Mouse (Mus musculus) neural tube, embryonic 11.5 days (tissue): ENCODE data around the gene Mgat4e. TPM values are rescaled to one million over a fixed set of nuclear protein-coding genes. Genes with fewer than 3 reads are reported as not detected.

Experiments used
- ATAC-seq: fragments of 200-750 bp; cut with Nextera tagmentation; 2 replicates; pipeline ENCODE4 v1.8.0; 2017; ENCODE audit warnings: moderate number of reproducible peaks, mild to moderate bottlenecking, moderate TSS enrichment, moderate library complexity; ENCODE audit not compliant: insufficient read depth, low FRiP score, low TSS enrichment
- DNase-seq: peaks from one replicate; pipeline ENCODE4 v3.0.0-alpha.2; 2015; ENCODE audit warnings: low spot score
- H3K27ac ChIP-seq: fragments of 300-500 bp; sonication (generic); 2 replicates; pipeline ENCODE4 v1.5.1; 2014; ENCODE audit warnings: low read depth, mild to moderate bottlenecking, low read length
- H3K27me3 ChIP-seq: fragments of 300-500 bp; sonication (generic); 2 replicates; pipeline ENCODE4 v1.6.1; 2014; ENCODE audit warnings: mild to moderate bottlenecking, low read length, mixed read lengths; ENCODE audit not compliant: control insufficient read depth, insufficient read depth
- H3K36me3 ChIP-seq: fragments of 300-500 bp; sonication (generic); 2 replicates; pipeline ENCODE4 v1.6.1; 2014; ENCODE audit warnings: mild to moderate bottlenecking, low read length, moderate library complexity, mixed read lengths; ENCODE audit not compliant: control insufficient read depth, insufficient read depth
- H3K4me1 ChIP-seq: fragments of 300-500 bp; sonication (generic); 2 replicates; pipeline ENCODE4 v1.6.1; 2014; ENCODE audit warnings: low read length, mixed read lengths; ENCODE audit not compliant: control insufficient read depth, insufficient read depth
- H3K4me2 ChIP-seq: fragments of 300-500 bp; sonication (generic); 2 replicates; pipeline ENCODE4 v1.6.1; 2014; ENCODE audit warnings: low read depth, mild to moderate bottlenecking, moderate library complexity
- H3K4me3 ChIP-seq: fragments of 300-500 bp; sonication (generic); 2 replicates; pipeline ENCODE4 v1.5.1; 2014; ENCODE audit warnings: low read depth, low read length
- H3K9ac ChIP-seq: fragments of 300-500 bp; sonication (generic); 2 replicates; pipeline ENCODE4 v1.6.1; 2014; ENCODE audit warnings: mild to moderate bottlenecking, low read length
- H3K9me3 ChIP-seq: fragments of 300-500 bp; sonication (generic); 2 replicates; pipeline ENCODE4 v1.6.1; 2016; ENCODE audit warnings: low read length; ENCODE audit not compliant: control insufficient read depth
- WGBS: fragments of 180-500 bp; shearing (Covaris S2); extraction: QIAGEN DNeasy Blood & Tissue Kit; methylation state at CpG from one replicate; pipeline ENCODE4 v1.1.7; 2014; 5-methylcytosine and 5-hydroxymethylcytosine counted together
- polyA plus RNA-seq: library from polyadenylated mRNA; unstranded; fragments of >200 nt; fragmentation: Nextera tagmentation; extraction: Ambion mirVana; gene quantifications from 2 replicates; pipeline ENCODE4 v1.2.1, GENCODE M21; 2014

Mgat4e gene
- not detected in 2 replicates for polyA plus RNA-seq

- no peak within 1 kb of the TSS for H3K27ac ChIP-seq
- no peak within 1 kb of the TSS for H3K4me2 ChIP-seq
- no peak for ATAC-seq
- H3K27me3 ChIP-seq: no peaks in the 10 kb centered on the region
- no peaks in the 10 kb centered on the region; the same call in 1 of the 2 replicates for H3K9me3 ChIP-seq
- H3K4me1 ChIP-seq: no peaks in the 10 kb centered on the region
- H3K4me3 ChIP-seq: no peak within 1 kb of the TSS
- DNase-seq: no peak
- no peak within 1 kb of the TSS for H3K9ac ChIP-seq
- WGBS: 49% methylated on average over 7 of the region's 7 CpGs
- no peaks in the 10 kb centered on the region for H3K36me3 ChIP-seq
Observed at GRCm38 (mm10) chr1:134549632-134550132, at the start of gene Mgat4e. TSS of gene Mgat4e (minus strand) at chr1:134549682.

- 92% methylated on average over 9 of the region's 9 CpGs for WGBS
- no peaks in the 10 kb centered on the region for H3K27me3 ChIP-seq
- H3K36me3 ChIP-seq: peaks cover 12% of the 10 kb centered on the region
- DNase-seq: no peak
- H3K4me1 ChIP-seq: no peaks in the 10 kb centered on the region
- no peak overlapping the region for H3K4me3 ChIP-seq
- H3K27ac ChIP-seq: no peak overlapping the region
- no peak for ATAC-seq
- no peaks in the 10 kb centered on the region for H3K9me3 ChIP-seq
- no peak overlapping the region for H3K4me2 ChIP-seq
- no peak overlapping the region for H3K9ac ChIP-seq
Observed at GRCm38 (mm10) chr1:134597339-134598054, 48.0 kb upstream of the Mgat4e start.

- Histone ChIP-seq H3K4me1 (no peaks in the 10 kb centered on the region), H3K27ac (no peak overlapping the region), H3K9me3 (no peaks in the 10 kb centered on the region), H3K27me3 (no peaks in the 10 kb centered on the region), H3K4me3 (no peak overlapping the region), H3K4me2 (no peak overlapping the region), H3K36me3 (peaks cover 9% of the 10 kb centered on the region; the same call in 1 of the 2 replicates), H3K9ac (no peak overlapping the region)
- no peak for DNase-seq
- WGBS: 89% methylated on average over 2 of the region's 2 CpGs
- no peak for ATAC-seq
Observed at GRCm38 (mm10) chr1:134591773-134592172, 42.3 kb upstream of the Mgat4e start.

DNA sequence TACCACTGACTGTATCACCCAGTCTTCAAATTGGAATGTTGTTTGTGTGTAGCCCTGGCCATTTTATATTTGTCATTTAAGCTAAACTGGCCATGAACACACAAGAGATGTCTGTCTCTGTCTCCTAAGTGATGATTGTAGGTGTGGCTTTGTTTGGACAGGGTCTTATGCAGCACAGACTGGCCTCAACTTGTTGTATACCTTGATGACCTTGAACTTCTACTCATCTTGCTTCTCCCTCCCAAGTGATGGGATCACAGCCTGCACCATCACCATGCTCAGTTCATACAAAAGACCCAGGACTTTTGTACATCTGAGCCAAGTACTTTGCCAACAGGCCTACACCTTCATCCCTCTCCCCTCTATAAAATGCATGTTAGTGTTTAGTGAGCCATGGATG is 40.2 kb upstream of the Mgat4e start:
- Histone ChIP-seq H3K27ac (no peak overlapping the region), H3K27me3 (no peaks in the 10 kb centered on the region), H3K4me2 (no peak overlapping the region), H3K9ac (no peak overlapping the region), H3K4me3 (no peak overlapping the region), H3K4me1 (no peaks in the 10 kb centered on the region), H3K36me3 (peaks cover 9% of the 10 kb centered on the region), H3K9me3 (no peaks in the 10 kb centered on the region)
- DNase-seq (no peak), ATAC-seq (no peak)

DNA sequence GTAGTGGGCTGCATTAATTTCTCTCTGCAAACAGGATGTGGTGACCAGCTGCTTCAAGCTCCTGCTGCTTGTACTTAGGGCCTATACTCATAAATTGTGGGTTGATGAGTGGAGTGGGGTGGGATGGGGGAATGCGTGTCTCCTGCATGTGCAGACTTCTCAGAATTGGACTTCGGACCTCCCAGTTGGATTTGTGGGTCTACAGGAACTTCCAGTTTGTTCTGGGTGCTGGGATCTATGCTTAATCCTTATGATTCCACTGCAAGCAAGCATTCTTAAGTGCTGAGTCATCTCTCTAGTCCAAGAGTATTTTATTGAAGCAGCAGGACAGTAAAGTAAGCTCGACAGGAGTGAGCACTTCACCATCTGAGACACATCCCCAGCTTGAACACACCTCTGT is 34.1 kb upstream of the Mgat4e start:
- H3K4me2 ChIP-seq: no peak overlapping the region
- H3K27me3 ChIP-seq: no peaks in the 10 kb centered on the region
- DNase-seq (no peak), ATAC-seq (no peak)
- H3K9me3 ChIP-seq: no peaks in the 10 kb centered on the region
- no peak overlapping the region for H3K27ac ChIP-seq
- H3K4me3 ChIP-seq: no peak overlapping the region
- H3K36me3 ChIP-seq: peaks cover 4% of the 10 kb centered on the region
- WGBS: 71% methylated on average over 3 of the region's 3 CpGs
- no peaks in the 10 kb centered on the region for H3K4me1 ChIP-seq
- no peak overlapping the region for H3K9ac ChIP-seq

GRCm38 (mm10) chr1:134580796-134581195 is 31.3 kb upstream of the Mgat4e start:
- H3K27ac ChIP-seq: no peak overlapping the region
- peaks cover 2% of the 10 kb centered on the region for H3K36me3 ChIP-seq
- no peaks in the 10 kb centered on the region for H3K27me3 ChIP-seq

DNA sequence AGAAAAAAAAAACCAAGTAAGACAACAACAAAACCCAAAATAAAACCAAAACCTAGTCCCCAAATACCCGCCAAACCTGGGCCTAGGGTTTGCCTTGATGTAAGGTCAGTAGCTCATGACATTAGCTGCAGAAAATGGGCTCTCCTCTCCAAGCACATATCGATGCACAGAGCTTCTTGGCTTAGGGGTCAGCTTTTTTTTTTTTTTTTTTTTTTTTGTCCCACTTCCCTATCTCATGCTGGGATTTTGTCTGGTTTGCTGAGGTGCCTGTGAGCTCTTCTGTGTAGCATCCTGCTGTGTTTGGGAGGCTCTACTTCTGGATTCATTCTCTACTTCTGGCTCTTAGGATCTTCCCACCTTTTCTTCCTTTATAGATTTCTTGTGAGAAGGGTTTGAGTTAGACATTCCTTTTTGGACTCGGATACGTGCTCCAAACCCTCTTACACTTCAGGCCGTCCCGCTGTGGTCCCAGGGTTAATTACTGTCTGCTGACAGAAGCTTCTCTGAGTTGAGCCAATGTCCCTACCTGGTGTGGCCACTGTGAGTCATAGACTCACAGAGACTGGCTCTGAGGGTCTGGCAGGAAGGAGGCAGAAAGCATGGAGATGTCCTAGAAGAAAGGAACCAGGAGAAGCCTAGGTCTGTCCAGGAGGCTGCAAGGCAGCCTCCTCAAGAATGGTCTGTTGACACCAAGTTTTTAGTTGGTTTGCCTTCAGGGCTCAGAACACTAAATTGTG is 28.1 kb upstream of the Mgat4e start:
- Histone ChIP-seq H3K4me3 (no peak overlapping the region), H3K27ac (no peak overlapping the region), H3K27me3 (no peaks in the 10 kb centered on the region), H3K36me3 (no peaks in the 10 kb centered on the region), H3K9me3 (no peaks in the 10 kb centered on the region), H3K9ac (no peak overlapping the region), H3K4me2 (no peak overlapping the region), H3K4me1 (no peaks in the 10 kb centered on the region)
- 86% methylated on average over 6 of the region's 6 CpGs for WGBS
- no peak for DNase-seq
- no peak for ATAC-seq

More at GRCm38 (mm10) chr1:134580796-134581195, 31.3 kb upstream of the Mgat4e start:
- DNase-seq (no peak), ATAC-seq (no peak)
- Histone ChIP-seq H3K4me1 (no peaks in the 10 kb centered on the region), H3K9ac (no peak overlapping the region), H3K9me3 (no peaks in the 10 kb centered on the region), H3K4me2 (no peak overlapping the region), H3K4me3 (no peak overlapping the region)
- 97% methylated on average over 2 of the region's 2 CpGs for WGBS

DNA sequence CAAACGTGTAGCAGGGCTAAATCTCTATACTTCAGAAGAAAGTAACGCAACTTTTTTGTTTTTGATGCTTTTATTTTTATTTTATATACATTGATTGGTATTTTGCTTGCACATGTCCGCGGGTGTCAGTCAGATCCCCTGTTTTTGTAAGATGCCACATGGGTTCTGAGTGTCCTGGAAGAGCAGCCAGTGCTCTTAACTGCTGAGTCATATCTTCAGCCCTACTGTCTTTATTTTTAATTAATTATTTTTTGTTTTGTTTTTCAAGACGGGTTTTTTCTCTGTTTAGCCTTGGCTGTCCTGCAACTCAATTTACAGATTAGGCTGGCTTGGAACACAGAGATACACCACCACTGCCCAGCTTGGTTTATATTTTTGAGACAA is 24.4 kb upstream of the Mgat4e start:
- no peak overlapping the region for H3K4me3 ChIP-seq
- no peak overlapping the region for H3K4me2 ChIP-seq
- no peaks in the 10 kb centered on the region for H3K9me3 ChIP-seq
- H3K27me3 ChIP-seq: no peaks in the 10 kb centered on the region
- WGBS: 81% methylated on average over 5 of the region's 5 CpGs
- no peak overlapping the region for H3K27ac ChIP-seq
- no peaks in the 10 kb centered on the region for H3K36me3 ChIP-seq
- H3K9ac ChIP-seq: no peak overlapping the region
- H3K4me1 ChIP-seq: no peaks in the 10 kb centered on the region
- DNase-seq (no peak), ATAC-seq (no peak)
